Mouse (Mus musculus) thymus, adult 2 months (tissue): ENCODE measurements around the gene Gm45234.

Experiments used
- CTCF ChIP-seq: fragments of 200-500 bp; IDR thresholded peaks from 2 replicates; pipeline ENCODE4 v1.5.1; 2012; ENCODE audit warnings: mild to moderate bottlenecking, control low read depth, low read length, moderate library complexity, borderline replicate concordance; ENCODE audit not compliant: control insufficient read depth, poor library complexity, insufficient read depth; ENCODE audit errors: extremely low read depth
- POLR2A ChIP-seq: fragments of 200-500 bp; IDR thresholded peaks from 2 replicates; pipeline ENCODE4 v1.6.1; 2012; ENCODE audit warnings: mild to moderate bottlenecking, low read length, control low read depth, moderate library complexity; ENCODE audit not compliant: control insufficient read depth, poor library complexity, insufficient read depth; ENCODE audit errors: extremely low read depth

DNA sequence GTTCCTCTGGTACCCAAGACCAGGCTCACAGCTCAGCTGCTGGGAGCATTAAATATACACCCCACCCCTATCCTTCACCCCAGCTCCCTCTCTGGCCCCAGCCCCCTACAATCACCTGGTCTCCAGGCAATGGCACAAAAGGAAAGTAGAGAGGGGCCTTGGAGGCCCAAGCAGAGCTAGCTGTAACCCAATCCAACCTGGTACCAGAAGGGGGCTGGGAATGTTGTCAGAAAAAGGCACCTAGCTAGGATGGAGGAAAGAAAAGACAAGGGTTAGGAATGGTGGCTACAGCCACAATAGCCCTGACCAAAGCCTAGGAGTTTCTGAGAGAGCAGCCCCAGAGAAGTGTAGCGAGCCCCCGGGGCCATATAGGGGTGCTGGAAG is 3.0 kb upstream of the Gm45234 start:
- TF ChIP-seq POLR2A = no peak
- no peak for TF ChIP-seq CTCF
